Mouse (Mus musculus) neural tube, embryonic 14.5 days (tissue): ENCODE data around the gene Adam22. TPM values are rescaled to one million over a fixed set of nuclear protein-coding genes. Genes with fewer than 3 reads are reported as not detected.

Experiments
- ATAC-seq: fragments of 200-750 bp; cut with Nextera tagmentation; 2 replicates; pipeline ENCODE4 v1.8.0; 2017; ENCODE audit warnings: low read depth, mild to moderate bottlenecking, moderate TSS enrichment, moderate library complexity
- H3K27ac ChIP-seq: fragments of 300-500 bp; sonication (generic); 2 replicates; pipeline ENCODE4 v1.5.1; 2014; ENCODE audit warnings: low read depth, mild to moderate bottlenecking, control low read depth, low read length, moderate library complexity, mixed read lengths
- H3K27me3 ChIP-seq: fragments of 300-500 bp; sonication (generic); 2 replicates; pipeline ENCODE4 v1.6.1; 2014; ENCODE audit warnings: low read length; ENCODE audit not compliant: control insufficient read depth, insufficient read depth
- H3K36me3 ChIP-seq: fragments of 300-500 bp; sonication (generic); 2 replicates; pipeline ENCODE4 v1.6.1; 2014; ENCODE audit warnings: low read length, mixed read lengths; ENCODE audit not compliant: control insufficient read depth, insufficient read depth
- H3K4me1 ChIP-seq: fragments of 300-500 bp; sonication (generic); 2 replicates; pipeline ENCODE4 v1.6.1; 2014; ENCODE audit warnings: low read length; ENCODE audit not compliant: control insufficient read depth, insufficient read depth
- H3K4me2 ChIP-seq: fragments of 300-500 bp; sonication (generic); 2 replicates; pipeline ENCODE4 v1.6.1; 2014; ENCODE audit warnings: mild to moderate bottlenecking, low read depth, low read length, control low read depth
- H3K4me3 ChIP-seq: fragments of 300-500 bp; sonication (generic); 2 replicates; pipeline ENCODE4 v1.5.1; 2014; ENCODE audit warnings: low read depth, low read length, control low read depth, mixed read lengths
- H3K9ac ChIP-seq: fragments of 300-500 bp; sonication (generic); replicated peaks from 2 replicates; pipeline ENCODE4 v1.6.1; 2014; ENCODE audit warnings: low read depth, mild to moderate bottlenecking, control low read depth, low read length, mixed read lengths
- H3K9me3 ChIP-seq: fragments of 300-500 bp; sonication (generic); 2 replicates; pipeline ENCODE4 v1.6.1; 2016; ENCODE audit warnings: low read length; ENCODE audit not compliant: control insufficient read depth
- WGBS: fragments of 180-500 bp; shearing (Covaris S2); extraction: QIAGEN DNeasy Blood & Tissue Kit; methylation state at CpG from one replicate; pipeline ENCODE4 v1.1.7; 2014; 5-methylcytosine and 5-hydroxymethylcytosine counted together
- polyA plus RNA-seq: library from polyadenylated mRNA; unstranded; fragments of >200 nt; fragmentation: Nextera tagmentation; extraction: Ambion mirVana; gene quantifications from 2 replicates; pipeline ENCODE4 v1.2.1, GENCODE M21; 2014

Adam22 gene
- polyA plus RNA-seq, 1 experiment from 2014 or later = 59.9 TPM

DNA sequence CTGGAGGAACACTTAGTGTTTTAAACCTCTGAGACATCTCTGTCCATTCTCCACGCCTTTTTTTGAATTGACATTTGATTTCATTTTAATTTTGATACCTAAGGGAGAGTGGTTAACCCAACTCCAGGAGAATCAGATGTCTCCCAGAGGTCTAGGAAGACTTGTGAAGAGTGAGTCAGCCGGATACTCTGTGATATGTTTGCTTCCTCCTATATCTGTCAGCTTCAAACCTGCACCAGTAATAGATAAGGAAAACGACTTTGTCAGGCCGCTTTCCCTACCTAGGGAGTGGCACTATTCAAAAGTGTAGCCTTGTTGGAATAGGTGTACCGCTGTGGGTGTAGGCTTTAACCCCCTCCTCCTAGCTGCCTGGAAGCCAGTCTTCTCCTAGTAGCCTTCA is 821 bp upstream of the Adam22 start:
- H3K9ac ChIP-seq = no peak overlapping the region
- no peaks in the 10 kb centered on the region for H3K36me3 ChIP-seq
- no peaks in the 10 kb centered on the region for H3K27me3 ChIP-seq
- no peak for ATAC-seq
- H3K4me3 ChIP-seq = no peak overlapping the region
- H3K4me1 ChIP-seq = peaks cover 2% of the 10 kb centered on the region; the same call in 1 of the 2 replicates
- WGBS = 90% methylated on average over 5 of the region's 5 CpGs
- H3K9me3 ChIP-seq = no peaks in the 10 kb centered on the region
- no peak overlapping the region for H3K4me2 ChIP-seq
- no peak overlapping the region for H3K27ac ChIP-seq

DNA sequence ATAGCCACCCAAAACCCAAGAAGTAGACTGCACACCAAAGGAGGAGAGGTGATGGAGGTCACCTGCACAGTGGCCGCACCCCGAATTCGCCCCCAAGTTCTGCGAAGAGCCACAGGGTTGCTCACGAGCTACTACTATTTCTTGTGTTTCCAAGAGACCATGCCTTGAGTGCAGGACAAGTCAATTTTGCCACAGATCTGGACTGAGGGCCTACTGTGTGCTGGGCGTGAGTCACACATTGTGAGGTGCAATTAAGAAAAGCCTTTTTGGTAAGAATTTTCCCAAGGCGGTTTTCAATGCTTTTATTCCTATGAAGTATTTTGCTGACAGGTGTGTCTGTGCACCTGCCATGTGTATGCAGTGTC is 350 bp upstream of the Adam22 start:
- Histone ChIP-seq H3K4me3 (peak overlapping the region; percentile 65), H3K27me3 (no peaks in the 10 kb centered on the region), H3K4me1 (peaks cover 2% of the 10 kb centered on the region; the same call in 1 of the 2 replicates), H3K9me3 (no peaks in the 10 kb centered on the region), H3K4me2 (peak overlapping the region; percentile 69), H3K27ac (no peak overlapping the region), H3K36me3 (no peaks in the 10 kb centered on the region), H3K9ac (no peak overlapping the region)
- WGBS = 42% methylated on average over 7 of the region's 7 CpGs
- 0 out of 2 replicates have a peak, but pooled peaks have one; percentile 5 for ATAC-seq

DNA sequence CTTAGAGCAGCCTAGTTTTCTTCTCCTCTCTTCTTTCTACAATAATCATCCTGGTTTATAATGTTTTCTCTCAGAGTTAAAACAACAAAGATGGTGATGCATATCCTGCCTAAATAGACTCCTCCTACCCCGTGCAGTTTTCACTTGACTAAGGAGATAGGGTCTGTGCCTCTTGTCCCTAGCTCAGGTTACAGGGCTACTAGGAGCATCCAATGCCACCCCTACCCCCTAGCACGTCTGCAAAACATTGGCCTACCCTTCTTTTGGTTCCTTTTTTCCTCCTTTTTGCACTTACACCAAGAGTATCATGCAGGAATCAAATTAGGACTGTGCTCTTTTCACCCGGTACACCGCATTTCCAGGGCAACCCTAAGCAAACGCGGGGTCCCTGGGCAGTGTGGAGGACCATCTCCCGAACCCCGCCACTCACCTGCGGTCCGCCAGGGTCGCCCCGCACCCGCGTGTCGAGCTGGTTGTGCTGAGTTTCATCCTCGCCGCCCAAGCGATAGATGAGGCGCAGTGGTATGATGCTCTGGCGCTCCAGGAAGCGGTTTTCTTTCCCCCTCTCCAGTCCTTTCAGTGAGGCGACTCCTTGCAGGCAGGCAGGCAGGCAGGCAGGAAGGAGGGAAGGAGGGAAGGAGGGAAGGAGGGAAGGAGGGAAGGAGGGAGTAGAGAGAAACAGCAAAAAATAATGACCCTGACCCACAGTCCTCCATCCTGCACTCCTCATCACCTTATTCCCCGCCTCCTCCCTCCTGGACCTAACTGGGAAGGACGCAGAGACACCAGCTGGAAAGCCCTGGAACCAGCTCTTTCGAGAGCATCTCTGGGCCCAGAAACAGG is 968 bp downstream of the Adam22 start:
- under 1% methylated on average over 25 of the region's 25 CpGs for WGBS
- Histone ChIP-seq H3K27me3 (no peaks in the 10 kb centered on the region), H3K4me3 (peak overlapping the region; percentile 65), H3K4me1 (peaks cover 2% of the 10 kb centered on the region; the same call in 1 of the 2 replicates), H3K36me3 (no peaks in the 10 kb centered on the region), H3K27ac (peak overlapping the region; percentile 74), H3K4me2 (peak overlapping the region; percentile 69), H3K9ac (peak overlapping the region; percentile 76), H3K9me3 (no peaks in the 10 kb centered on the region)
- ATAC-seq = peak; percentile 73

DNA sequence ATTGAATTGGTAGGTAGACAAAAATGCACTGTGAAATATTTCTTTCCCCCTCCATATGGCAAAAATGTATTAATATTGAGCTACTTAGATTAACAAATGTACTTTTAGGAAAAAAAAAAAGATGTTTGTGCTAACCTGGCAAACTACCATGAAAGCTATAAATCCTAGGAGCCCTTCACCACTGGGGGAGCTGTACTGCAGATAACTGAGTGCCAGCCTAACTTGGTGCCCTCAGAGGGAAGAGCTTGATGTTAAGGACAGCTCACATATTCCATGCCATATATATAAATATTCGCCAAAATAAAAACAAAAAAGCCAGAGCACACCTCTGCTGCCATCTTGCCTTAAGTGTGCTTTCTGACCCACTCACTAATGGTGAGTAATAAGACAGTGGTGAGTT is 5.6 kb downstream of the Adam22 start:
- WGBS = 74% methylated on average over 1 of the region's 1 CpGs
- Histone ChIP-seq H3K9ac (no peak overlapping the region), H3K9me3 (no peaks in the 10 kb centered on the region)

DNA sequence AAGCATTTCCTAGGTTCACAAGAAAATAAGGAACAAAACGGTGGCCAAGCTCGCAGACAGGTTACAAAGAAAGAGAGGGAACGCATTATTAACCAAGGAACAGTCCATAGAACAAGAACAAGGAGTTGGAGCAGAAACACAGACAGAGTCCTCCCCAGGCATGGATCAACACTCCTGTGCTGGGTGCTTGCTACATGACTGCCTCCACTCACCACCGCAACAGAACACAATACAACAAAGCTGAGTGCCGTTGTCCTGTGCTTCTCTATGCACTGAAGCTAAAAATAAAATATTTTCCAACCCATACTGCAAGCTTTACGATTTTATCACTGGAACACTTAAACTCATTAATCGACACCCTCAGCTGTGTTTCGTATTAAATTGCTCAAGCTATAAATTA is 10.3 kb downstream of the Adam22 start:
- Histone ChIP-seq H3K36me3 (no peaks in the 10 kb centered on the region), H3K9me3 (no peaks in the 10 kb centered on the region), H3K4me1 (peaks cover 10% of the 10 kb centered on the region; the same call in 1 of the 2 replicates), H3K4me3 (no peak overlapping the region), H3K4me2 (no peak overlapping the region), H3K9ac (no peak overlapping the region), H3K27me3 (no peaks in the 10 kb centered on the region), H3K27ac (no peak overlapping the region)
- no peak for ATAC-seq
- WGBS = 68% methylated on average over 8 of the region's 8 CpGs

More for the DNA sequence above, 5.6 kb downstream of the Adam22 start:
- H3K4me2 ChIP-seq = no peak overlapping the region
- H3K27me3 ChIP-seq = no peaks in the 10 kb centered on the region
- no peak overlapping the region for H3K4me3 ChIP-seq
- no peaks in the 10 kb centered on the region for H3K36me3 ChIP-seq
- H3K27ac ChIP-seq = no peak overlapping the region
- peaks cover 6% of the 10 kb centered on the region; the same call in 1 of the 2 replicates for H3K4me1 ChIP-seq
- no peak for ATAC-seq

DNA sequence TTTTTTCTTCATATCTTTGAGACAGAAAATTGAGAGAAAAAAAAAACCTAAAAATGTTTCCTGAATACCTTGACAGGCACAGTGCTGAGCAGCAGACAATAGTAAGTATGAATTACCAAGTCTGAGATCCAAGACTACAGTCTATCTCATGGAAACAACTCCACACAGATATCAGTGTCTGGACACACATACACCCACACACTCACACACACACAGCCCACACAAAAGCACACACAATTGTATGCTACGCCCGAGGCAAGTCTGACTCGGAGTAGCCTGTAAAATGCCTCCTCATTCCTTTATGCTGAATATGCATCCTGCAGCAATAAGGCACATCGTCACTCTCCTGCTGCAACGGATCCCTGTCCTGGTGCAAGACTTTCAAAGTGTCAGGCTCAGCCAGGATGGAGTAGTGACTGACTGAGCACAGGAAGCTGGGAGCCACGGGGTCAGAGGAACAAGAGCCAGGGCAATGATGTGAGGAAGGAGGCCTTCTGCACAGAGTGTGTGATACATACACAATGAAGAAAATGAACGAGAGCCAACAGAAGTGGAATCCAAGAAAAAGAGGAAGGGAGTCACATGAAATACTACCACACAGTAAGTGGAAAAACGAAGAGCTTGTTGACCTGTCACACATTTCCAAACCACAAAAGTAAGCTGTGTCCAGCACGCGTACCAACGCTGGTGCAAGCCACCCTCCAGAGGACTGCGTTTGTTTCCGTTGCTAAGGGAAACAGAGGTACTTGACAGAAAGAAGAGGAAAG is 10.9 kb downstream of the Adam22 start:
- Histone ChIP-seq H3K27me3 (no peaks in the 10 kb centered on the region), H3K4me1 (peaks cover 10% of the 10 kb centered on the region; the same call in 1 of the 2 replicates), H3K9me3 (no peaks in the 10 kb centered on the region), H3K4me2 (no peak overlapping the region), H3K9ac (no peak overlapping the region), H3K4me3 (no peak overlapping the region), H3K27ac (no peak overlapping the region), H3K36me3 (no peaks in the 10 kb centered on the region)
- peak; percentile 58; the same call in 1 of the 2 replicates for ATAC-seq
- WGBS = 49% methylated on average over 13 of the region's 13 CpGs

DNA sequence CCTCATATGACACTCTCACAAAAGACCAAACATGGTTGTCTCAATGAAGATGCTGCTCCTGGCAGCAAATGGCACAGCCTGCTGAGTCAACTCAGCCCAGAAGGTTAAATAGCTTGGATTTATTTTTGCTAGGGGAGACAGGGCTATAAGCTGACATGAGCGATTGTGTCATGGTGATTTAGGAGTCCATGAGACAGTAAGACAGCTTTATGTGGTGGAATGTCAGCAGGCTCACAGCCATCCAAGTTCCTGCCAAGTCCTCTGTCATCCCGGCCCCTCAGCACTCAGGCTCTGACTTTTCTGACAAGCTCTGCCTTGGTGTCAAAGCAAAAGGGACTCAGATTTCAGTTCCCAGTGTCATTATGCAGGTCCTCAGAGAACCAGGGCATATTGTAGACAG is 11.6 kb downstream of the Adam22 start:
- WGBS = 15% methylated on average over 2 of the region's 2 CpGs
- peak; percentile 85 for ATAC-seq
- Histone ChIP-seq H3K36me3 (no peaks in the 10 kb centered on the region), H3K27ac (no peak overlapping the region), H3K4me3 (no peak overlapping the region), H3K27me3 (no peaks in the 10 kb centered on the region), H3K4me1 (peaks cover 10% of the 10 kb centered on the region; the same call in 1 of the 2 replicates), H3K9me3 (no peaks in the 10 kb centered on the region), H3K9ac (no peak overlapping the region), H3K4me2 (no peak overlapping the region)

DNA sequence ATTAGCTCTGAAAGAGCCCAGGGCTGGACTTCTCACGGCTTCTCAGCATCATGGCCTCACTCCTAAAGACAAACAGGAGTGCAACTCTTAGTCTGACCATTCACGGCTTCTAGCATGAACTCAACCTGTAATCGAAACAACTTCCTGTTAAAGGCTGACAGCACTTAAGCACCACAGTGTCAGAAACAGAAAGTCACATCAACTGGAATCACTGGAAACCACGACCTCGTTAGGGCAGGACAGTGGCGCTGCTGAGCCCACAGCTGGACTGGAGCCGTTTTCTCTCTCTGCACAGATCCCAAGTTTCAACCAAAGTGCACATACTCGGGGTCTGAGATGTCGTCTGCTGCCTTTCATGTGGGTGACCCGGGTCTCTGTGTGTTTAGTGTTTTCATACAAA is 18.4 kb downstream of the Adam22 start:
- no peak for ATAC-seq
- H3K36me3 ChIP-seq = no peaks in the 10 kb centered on the region
- H3K9me3 ChIP-seq = no peaks in the 10 kb centered on the region
- H3K4me1 ChIP-seq = no peaks in the 10 kb centered on the region
- no peak overlapping the region for H3K27ac ChIP-seq
- H3K4me3 ChIP-seq = no peak overlapping the region
- H3K9ac ChIP-seq = no peak overlapping the region
- WGBS = 83% methylated on average over 10 of the region's 10 CpGs
- no peak overlapping the region for H3K4me2 ChIP-seq
- H3K27me3 ChIP-seq = no peaks in the 10 kb centered on the region

DNA sequence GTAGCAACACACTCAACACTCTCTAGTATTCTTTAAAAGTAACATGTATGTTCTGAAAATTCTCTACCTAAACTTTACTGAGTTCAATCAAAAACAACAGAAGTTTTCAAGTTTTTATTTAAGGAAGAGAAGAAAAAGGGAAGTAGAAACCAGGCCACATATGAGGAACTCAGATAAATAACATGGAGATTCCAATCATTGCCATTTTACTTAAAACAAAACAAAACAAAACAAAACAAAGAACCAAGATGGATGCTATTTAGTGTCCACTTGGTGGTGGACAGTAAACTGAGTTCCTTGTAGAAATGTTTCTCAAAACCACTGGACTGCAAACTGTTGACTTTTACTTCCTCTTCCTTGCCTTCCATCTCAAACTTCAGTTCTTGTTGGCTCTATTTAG is 21.6 kb downstream of the Adam22 start:
- H3K27me3 ChIP-seq = no peaks in the 10 kb centered on the region
- no peak overlapping the region for H3K4me2 ChIP-seq
- no peak overlapping the region for H3K9ac ChIP-seq
- H3K27ac ChIP-seq = no peak overlapping the region
- no peak for ATAC-seq
- no peak overlapping the region for H3K4me3 ChIP-seq
- H3K4me1 ChIP-seq = no peaks in the 10 kb centered on the region
- no peaks in the 10 kb centered on the region for H3K9me3 ChIP-seq
- no peaks in the 10 kb centered on the region for H3K36me3 ChIP-seq
